Mouse (Mus musculus) adrenal gland, adult 8-10 months (tissue): ENCODE data around the gene Myt1l. TPM values are rescaled to one million over a fixed set of nuclear protein-coding genes. Genes with fewer than 3 reads are reported as not detected.

Experiments used
- DNase-seq: peaks from one replicate; pipeline ENCODE4 v3.0.0; 2022
- total RNA-seq, 4 experiments: library from RNA; stranded (reverse); gene quantifications; 2 replicates each; pipeline ENCODE4 v1.2.4; 2022

Myt1l gene
- total RNA-seq, 4 experiments from 2014 or later = 3.1 to 5.1 (median 4.0) TPM

DNA sequence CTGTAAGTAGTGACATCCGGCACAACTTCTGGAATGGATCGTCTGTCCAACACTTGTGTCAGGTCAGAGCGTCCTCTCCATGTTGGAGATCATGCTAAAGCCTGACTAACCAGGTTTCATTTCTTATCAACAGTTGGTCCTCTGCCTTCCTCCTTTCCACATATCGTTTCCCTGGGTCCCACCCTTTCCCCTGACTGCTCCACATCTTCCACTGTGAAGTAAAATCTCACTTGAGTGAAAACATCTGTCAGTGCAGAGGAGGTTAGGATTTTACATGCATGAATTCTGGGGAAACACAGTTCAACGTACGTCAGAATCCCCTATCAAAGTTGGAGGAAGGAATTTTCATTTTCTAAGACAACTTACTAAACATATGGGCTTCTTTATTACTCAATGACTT lies 444.3 kb downstream of the Myt1l start:
- no peak for DNase-seq
